Mouse (Mus musculus) gastrocnemius, adult 2 months (tissue): ENCODE data around the gene Ptpn9. TPM values are rescaled to one million over a fixed set of nuclear protein-coding genes. Genes with fewer than 3 reads are reported as not detected.
"Not testable (repeated sequence)": the region's sequence is repeated elsewhere in the genome, so short reads cannot be mapped to it uniquely, and the experiment has no call there.

ENCODE experiments used
- DNase-seq: peaks from one replicate; pipeline ENCODE4 v3.0.0; 2022
- H3K27ac ChIP-seq: fragments of 200-600 bp; 2 replicates; pipeline ENCODE4 v1.8.1; 2022; ENCODE audit warnings: mild to moderate bottlenecking
- H3K4me3 ChIP-seq: fragments of 200-600 bp; 2 replicates; pipeline ENCODE4 v1.8.1; 2022; ENCODE audit warnings: mild to moderate bottlenecking, moderate library complexity
- CTCF ChIP-seq: fragments of 200-600 bp; IDR thresholded peaks from 2 replicates; pipeline ENCODE4 v1.8.1; 2022; ENCODE audit warnings: antibody characterized with exemption, mild to moderate bottlenecking, moderate library complexity
- intact Hi-C: fragments of 180-260 bp; cut with DNase I; formaldehyde crosslinking; loops from one replicate; pipeline ENCODE4 v1.15.1; 2025
- total RNA-seq, 2 experiments: library from RNA; stranded (reverse); gene quantifications; 2 replicates each; pipeline ENCODE4 v1.2.3; 2021

Ptpn9 gene
- total RNA-seq, 2 experiments from 2014 or later: 3.1 to 5.0 TPM

GRCm38 (mm10) chr9:56975199-56975598 is 19.5 kb upstream of the Ptpn9 start:
- Histone ChIP-seq H3K27ac (no peak overlapping the region), H3K4me3 (no peak overlapping the region)
- DNase-seq: no peak
- TF ChIP-seq CTCF: no peak
- intact Hi-C loops: loop anchor here (10.0 kb wide), 1 partner anchor 70 kb away; no protein-coding TSS in a partner anchor

DNA sequence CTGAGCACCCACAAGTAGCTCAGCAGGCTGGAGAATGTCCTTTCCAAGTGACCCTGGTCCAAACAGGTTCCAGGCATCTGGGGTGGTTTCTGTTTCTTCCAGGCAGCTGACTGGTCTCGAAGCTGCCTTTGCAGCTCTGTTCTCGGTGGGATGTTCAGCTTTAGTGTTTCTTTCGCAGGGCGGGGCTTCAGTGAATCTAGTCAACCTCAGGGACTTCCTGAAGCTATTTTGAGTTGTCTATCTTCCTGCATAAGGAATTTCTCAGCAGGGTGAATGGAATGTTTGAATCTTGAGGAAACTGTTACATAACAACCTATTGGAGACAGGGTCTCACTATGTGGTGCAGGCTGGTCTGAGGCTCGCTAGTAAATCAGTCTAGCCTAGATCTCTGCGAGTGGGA is 14.5 kb upstream of the Ptpn9 start:
- H3K27ac ChIP-seq: no peak overlapping the region
- H3K4me3 ChIP-seq: no peak overlapping the region
- no peak for DNase-seq
- intact Hi-C loops: no loop called here
- TF ChIP-seq CTCF: no peak

DNA sequence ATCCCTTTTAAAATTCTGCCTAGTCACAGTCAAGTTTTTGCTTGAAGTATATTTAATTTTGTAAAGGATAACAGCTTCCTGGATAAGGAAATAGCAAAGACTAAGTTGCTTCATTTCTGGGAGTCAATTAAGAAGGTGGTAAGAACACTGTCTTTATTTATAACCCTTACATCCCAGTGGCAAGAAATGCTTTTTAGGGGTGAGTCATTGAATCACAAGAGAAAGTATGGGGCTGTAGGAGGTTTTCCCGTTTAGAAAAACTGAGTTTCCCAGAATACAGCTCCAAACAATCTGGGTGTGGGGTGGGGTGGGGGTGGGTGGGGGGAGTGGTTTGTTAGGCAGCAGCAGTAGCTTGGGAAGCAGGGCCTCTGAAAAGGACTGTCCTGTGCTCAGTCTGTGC is 13.2 kb upstream of the Ptpn9 start:
- H3K27ac ChIP-seq: no peak overlapping the region
- TF ChIP-seq CTCF: no peak
- no peak overlapping the region for H3K4me3 ChIP-seq
- intact Hi-C loops: no loop called here
- DNase-seq: no peak

DNA sequence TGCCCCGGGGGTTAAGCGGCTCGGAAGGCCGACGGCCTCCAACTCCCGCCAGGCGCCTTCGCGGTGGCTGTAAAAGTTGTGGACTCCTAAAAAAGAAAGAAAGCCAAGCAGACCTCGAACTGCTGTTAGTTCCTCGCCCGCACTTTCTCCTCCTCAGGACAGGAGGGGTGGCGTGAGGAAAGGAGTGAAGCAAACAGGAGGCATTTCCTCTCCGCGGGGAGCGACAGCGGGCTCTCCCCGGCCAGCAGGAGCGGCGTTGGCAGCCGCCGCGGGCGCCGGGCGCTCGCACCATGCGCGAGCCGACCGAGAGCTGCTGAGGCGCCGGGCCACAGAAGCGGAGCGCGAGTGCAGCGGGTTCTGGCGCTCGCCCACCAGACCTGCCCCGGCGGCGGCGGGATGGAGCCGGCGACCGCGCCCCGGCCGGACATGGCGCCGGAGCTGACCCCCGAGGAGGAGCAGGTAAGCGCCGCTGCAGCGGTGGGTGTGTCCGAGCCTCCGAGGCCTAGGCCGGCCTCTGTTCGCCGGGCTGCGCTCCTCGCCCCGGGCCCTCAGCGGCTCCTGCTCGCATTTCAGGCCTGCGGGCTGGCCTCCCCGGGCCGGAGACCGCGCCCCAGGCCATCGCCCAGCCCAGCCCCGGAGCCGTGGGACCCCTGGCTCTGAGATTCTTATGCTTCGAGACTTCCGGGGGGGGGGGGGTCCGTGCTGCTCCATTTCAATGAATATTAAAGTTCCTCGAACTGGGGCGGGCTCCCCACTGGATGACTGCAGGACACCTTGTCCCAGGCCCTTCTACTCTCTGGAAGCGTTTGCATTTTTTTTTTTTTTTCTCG is 690 bp downstream of the Ptpn9 start:
- DNase-seq: peak; percentile 73
- intact Hi-C loops: loop anchor here (2.0 kb wide), 1 partner anchor 73 kb away; no protein-coding TSS in a partner anchor
- peak overlapping the region; percentile 92 for H3K27ac ChIP-seq
- H3K4me3 ChIP-seq: peak overlapping the region; percentile 79
- TF ChIP-seq CTCF: no peak

DNA sequence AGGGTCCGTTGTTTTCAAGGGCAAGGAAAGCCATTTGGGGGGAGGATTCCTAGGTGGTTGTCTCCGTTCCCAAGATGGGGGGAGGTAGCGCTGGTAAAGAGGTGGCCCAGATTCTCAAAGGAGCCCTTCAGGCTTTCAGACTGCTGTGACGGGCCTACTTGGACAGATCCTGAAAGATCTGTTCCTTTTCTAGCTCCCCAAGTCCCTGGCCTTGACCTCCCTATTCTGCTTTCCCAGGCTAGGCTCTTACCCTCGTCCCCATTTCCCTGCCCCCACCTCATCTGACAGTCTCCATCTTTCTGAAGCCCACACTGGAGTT is 1.3 kb downstream of the Ptpn9 start:
- peak overlapping the region; percentile 92 for H3K27ac ChIP-seq
- peak overlapping the region; percentile 79 for H3K4me3 ChIP-seq
- intact Hi-C loops: loop anchor here (2.0 kb wide), 1 partner anchor 73 kb away; no protein-coding TSS in a partner anchor
- TF ChIP-seq CTCF: no peak
- no peak for DNase-seq

- H3K4me3 ChIP-seq, DNase-seq, H3K27ac ChIP-seq: not testable (repeated sequence)
- intact Hi-C loops: loop anchor here (2.0 kb wide), 1 partner anchor 72 kb away; no protein-coding TSS in a partner anchor
Measured at GRCm38 (mm10) chr9:56997206-56997605, 2.5 kb downstream of the Ptpn9 start.

- H3K27ac ChIP-seq: no peak overlapping the region
- no peak for DNase-seq
- intact Hi-C loops: no loop called here
- H3K4me3 ChIP-seq: no peak overlapping the region
- no peak for TF ChIP-seq CTCF
Measured at GRCm38 (mm10) chr9:57003011-57003410, 8.3 kb downstream of the Ptpn9 start.

DNA sequence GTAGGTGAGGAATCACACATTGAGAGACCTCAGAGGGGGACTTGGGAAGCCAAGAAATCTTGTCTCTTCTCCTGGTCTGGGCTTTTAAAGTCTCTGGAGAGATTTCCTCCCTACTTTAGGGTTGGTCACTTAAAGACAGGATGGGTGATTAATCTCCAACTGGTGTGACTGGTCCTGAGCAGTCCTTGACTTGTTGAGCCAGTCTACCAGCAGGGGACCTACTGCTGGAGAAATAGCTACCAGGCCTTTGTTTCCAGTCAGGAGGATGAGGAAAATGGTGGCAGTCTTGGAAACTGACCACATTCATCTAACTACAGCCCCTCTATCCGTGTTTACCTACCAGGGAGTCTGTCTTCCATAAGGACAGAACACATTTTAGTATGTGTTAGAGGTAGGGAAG is 17.7 kb downstream of the Ptpn9 start:
- H3K27ac ChIP-seq: no peak overlapping the region
- no peak for DNase-seq
- H3K4me3 ChIP-seq: no peak overlapping the region
- intact Hi-C loops: no loop called here
- TF ChIP-seq CTCF: no peak

- intact Hi-C loops: no loop called here
- no peak for DNase-seq
- TF ChIP-seq CTCF: no peak
- H3K4me3 ChIP-seq: no peak overlapping the region
- H3K27ac ChIP-seq: no peak overlapping the region
Measured at GRCm38 (mm10) chr9:57012895-57013294, 18.2 kb downstream of the Ptpn9 start.

GRCm38 (mm10) chr9:57013756-57014155 is 19.0 kb downstream of the Ptpn9 start:
- 0 out of 2 replicates have a peak overlapping the region, but pooled peaks have one; percentile 21 for H3K27ac ChIP-seq
- no peak overlapping the region for H3K4me3 ChIP-seq
- TF ChIP-seq CTCF: no peak
- no peak for DNase-seq
- intact Hi-C loops: no loop called here

- DNase-seq: no peak
- Histone ChIP-seq H3K27ac (no peak overlapping the region), H3K4me3 (no peak overlapping the region)
- TF ChIP-seq CTCF: peak; percentile 17; the same call in 1 of the 2 replicates
- intact Hi-C loops: no loop called here
Measured at GRCm38 (mm10) chr9:57014766-57015165, 20.0 kb downstream of the Ptpn9 start.

DNA sequence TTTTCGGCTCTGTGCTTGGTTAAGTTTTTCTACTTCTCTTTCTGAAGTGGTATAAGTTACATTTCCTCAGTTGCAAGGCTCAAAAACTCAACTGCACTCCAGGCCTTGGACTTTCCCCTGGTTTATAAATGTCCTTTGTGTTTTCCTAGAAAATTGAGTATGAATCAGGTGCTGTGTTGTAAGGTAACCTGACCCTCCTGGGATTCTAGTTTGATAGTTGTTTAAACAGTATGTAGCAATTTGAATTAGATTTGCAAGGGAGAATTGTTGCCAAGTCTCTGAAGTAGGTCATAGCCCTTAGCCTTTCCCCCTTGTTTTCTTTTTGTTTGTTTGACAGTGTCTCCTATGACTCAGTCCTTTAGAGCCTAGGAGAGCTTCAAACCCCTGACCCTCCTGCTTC is 22.9 kb downstream of the Ptpn9 start:
- no peak for TF ChIP-seq CTCF
- intact Hi-C loops: no loop called here
- no peak overlapping the region for H3K27ac ChIP-seq
- no peak for DNase-seq
- no peak overlapping the region for H3K4me3 ChIP-seq

DNA sequence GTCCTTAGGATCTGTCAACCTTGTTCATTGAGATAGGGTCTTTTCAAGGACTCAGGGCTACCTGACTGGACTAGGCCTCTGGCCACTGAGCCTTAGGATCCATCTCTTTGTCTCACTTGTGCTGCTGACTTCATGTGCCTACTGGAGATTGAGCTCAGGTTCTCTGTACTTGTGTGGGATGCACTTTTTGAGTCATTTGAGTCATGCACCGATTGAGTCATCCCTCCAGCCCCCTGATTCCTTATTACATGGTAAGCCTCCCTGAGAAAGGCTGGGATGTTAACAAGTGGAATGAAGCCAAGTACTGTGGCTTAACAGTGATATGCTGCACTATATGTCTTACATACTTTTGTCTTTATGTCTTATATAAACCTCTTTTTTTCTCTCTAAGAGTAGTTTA is 37.0 kb downstream of the Ptpn9 start:
- no peak overlapping the region for H3K27ac ChIP-seq
- no peak overlapping the region for H3K4me3 ChIP-seq
- no peak for DNase-seq
- no peak for TF ChIP-seq CTCF
- intact Hi-C loops: no loop called here

DNA sequence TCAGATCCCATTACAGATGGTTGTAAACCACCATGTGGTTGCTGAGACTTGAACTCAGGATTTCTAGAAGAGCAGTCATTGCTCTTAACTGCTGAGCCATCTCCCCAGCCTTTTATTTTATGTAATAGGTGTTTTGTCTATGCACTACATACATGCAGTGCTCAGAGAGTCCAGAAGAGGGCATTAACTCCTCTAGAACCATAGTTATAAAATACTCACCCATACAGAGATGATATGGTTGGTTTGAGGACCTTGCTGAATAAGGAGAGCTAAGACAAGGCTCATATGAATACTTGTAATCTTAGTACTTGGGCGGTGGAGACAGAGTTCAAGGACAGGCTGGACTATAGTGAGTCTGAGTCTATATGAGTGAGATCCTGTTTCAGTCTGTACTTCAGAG is 61.5 kb downstream of the Ptpn9 start:
- intact Hi-C loops: loop anchor here (2.0 to 5.0 kb wide), 3 partner anchors 19 to 114 kb away; partner anchors contain the start of gene Man2c1
- Histone ChIP-seq H3K27ac (peak overlapping the region; percentile 1; the same call in 1 of the 2 replicates), H3K4me3 (no peak overlapping the region)
- peak; percentile 79 for TF ChIP-seq CTCF
- peak; percentile 40 for DNase-seq
